Mouse (Mus musculus): ENCODE results near the gene Adgrb3. TPM values are rescaled to one million over a fixed set of nuclear protein-coding genes. Genes with fewer than 3 reads are reported as not detected.
"Not testable (repeated sequence)": the region's sequence is repeated elsewhere in the genome, so short reads cannot be mapped to it uniquely, and the experiment has no call there.

The Adgrb3 gene
- total RNA-seq, 4 experiments from 2014 or later = not detected

DNA sequence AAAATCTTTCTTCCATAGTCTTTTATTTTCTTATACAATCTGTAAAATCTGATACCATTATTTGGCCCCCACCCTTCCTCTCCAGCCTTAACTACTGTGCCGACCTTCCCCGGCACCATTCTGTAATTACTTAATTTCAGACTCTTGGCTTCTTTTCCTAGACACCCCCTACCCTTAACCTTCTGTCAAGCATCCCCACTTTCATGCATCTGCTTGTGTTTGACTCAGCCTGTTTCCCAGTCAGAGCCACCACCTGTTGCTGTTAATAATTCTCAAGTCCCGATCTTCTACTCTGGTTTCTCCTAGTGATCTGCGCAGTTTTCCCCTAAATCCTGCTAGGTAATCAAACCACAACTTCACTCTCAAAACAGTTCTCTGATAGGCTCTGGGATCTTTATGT is 83.9 kb downstream of the Adgrb3 start:
- no peak for DNase-seq (ENCODE audit: low spot score)

DNA sequence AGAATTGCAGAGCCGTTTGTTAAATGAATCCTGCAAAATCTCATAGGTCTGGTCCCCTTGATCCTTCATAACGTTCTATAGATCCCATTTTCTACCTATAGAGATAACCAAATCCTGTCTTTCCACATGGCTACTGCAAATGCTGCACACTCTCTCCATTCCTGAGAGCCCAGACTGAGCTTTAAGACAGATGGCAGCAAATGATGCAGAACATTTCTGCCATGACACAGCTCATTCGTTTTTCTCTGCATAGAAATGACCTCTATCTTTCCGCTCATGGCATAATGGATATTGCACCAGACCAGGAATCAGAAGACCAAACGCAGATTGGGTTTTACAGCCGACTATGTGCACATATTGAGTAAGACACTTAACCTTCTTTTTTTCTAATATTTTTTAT is 84.8 kb downstream of the Adgrb3 start:
- no peak for DNase-seq (ENCODE audit: low spot score)

DNA sequence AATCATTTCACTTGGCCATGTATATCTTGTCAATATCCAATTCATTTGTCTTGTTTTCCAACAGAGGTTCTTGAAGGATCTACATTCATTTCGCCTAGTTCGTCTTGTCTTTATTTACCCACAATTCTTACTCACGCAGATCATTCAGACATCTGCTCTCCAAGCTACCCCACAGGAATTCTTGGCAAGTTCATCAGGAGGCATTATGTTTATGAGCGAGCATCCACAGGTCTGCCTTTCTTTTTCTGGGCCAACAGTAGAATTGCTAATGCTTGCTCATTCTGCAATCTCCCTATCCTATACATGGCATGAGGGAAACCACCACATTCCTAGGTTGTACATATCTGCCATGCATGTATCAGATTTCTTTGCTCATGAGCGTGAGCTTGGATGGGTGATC is 99.7 kb downstream of the Adgrb3 start:
- DNase-seq (ENCODE audit: low spot score) = no peak

DNA sequence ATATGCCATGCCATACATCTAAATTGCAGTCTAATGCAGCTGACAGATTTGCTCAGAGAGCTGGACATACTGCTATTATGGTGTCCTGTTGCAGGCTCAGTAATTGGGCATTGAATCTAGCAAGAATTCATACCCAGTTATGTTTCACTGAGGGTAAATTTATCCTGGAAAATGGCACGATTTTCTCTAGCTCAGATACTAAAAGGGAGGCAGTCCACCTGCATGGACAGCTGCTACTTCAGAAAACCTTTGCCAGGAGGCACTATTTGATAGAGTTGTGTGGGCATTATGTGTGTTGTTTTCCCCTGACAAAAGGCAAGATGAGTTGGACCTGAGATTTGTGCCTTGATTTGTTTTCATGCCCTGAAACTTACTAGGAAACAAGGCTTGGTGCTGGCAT is 118.0 kb downstream of the Adgrb3 start:
- no peak for DNase-seq (ENCODE audit: low spot score)

DNA sequence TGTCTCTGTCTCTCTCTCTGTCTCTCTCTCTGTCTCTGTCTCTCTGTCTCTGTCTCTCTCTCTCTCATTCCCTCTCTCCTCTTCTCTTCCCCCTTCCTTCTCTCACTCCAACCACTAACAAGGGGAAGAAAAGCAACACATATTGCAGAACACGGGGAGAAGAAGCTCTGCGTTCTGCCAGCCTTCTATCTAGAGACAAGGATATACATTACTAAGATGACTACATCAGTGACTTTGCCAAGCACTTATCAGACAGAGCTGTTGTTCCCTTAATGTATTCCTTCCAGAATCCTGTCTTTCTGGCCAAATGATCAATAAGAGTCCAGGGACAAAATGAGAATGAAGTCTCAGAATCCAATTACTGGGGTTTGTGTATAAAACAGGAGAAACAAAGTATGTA is 123.2 kb downstream of the Adgrb3 start:
- no peak for DNase-seq (ENCODE audit: low spot score)

DNA sequence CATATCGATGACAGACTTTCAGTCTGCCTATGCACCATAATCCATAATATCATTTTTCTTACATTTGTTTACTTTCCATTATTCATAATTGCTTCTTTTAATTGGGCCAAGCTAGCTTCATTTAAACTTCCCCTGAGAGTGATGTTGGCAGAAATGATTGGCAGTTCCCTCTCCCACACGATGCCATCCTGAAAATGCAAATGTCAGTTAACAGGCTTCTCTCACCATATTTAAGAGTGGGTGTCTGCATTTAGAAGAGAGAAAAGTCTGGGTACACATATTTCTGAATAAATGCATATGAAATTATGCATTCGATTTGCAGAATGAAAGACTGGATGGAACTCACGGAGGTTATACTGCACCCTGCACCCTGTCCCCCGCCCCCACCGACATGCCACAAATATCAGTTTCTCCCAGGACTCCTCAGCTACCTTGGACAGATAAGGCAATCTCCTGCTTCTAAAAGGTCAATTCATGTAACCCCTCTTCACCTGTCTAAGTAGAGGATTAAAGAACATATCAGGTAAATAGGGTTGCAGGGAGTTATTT is 130.7 kb downstream of the Adgrb3 start:
- no peak for DNase-seq (ENCODE audit: low spot score)

DNA sequence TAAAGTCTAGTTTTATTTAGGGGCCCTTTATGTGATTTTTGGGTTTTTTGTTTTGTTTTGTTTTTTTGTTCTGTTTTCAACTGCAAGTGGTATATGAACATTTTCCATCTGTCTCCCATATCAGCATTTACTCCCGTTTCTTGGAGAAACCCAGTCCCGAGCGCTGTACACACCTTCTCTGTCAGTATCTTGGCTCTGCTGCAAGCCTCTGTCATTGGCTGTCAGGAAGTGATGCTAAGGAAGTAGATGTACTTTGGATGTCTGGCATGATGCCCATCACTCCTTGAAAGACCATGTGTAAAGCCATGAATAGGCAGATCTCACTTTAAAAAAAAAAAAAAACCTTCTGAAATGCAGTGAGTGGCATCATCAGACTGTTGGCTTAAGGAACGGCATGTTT is 132.3 kb downstream of the Adgrb3 start:
- no peak for DNase-seq (ENCODE audit: low spot score)

DNA sequence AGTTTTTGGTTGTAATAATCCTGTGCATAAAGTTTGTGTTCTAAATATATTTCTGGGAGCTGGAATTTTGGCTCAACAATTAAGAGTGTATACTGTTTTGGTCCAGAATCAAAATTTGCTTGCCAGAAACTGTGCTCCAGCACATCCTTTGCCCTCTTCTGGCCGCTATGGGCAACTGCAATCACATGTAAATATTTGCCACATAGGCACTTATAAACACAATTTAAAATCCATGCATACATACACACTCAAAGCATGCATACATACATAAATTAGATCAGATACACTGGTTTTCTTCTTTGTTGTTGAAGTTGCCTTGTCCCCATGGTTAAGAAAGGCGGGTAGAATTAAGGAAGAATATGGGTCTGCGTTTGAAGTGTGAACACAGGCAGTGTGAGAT is 132.7 kb downstream of the Adgrb3 start:
- DNase-seq (ENCODE audit: low spot score) = no peak

DNA sequence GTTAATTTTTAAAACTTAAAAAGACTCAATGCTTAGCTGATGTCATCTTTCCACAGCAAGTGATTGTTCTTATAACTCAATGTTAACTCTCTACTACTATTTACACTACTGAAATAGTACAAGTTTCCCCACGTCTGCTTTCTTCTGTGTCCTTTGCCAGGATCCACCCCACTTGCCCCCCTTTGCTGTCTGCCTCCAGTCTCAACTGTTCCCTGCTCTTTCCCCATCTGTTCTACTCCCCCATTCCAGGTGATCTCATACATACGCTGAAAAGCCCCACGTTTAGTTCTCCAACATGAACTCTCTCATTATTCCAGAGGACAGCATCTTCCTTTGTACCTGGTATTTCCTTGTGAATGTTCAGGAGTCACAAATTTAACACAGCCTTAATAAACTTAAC is 147.4 kb downstream of the Adgrb3 start:
- DNase-seq (ENCODE audit: low spot score) = no peak

DNA sequence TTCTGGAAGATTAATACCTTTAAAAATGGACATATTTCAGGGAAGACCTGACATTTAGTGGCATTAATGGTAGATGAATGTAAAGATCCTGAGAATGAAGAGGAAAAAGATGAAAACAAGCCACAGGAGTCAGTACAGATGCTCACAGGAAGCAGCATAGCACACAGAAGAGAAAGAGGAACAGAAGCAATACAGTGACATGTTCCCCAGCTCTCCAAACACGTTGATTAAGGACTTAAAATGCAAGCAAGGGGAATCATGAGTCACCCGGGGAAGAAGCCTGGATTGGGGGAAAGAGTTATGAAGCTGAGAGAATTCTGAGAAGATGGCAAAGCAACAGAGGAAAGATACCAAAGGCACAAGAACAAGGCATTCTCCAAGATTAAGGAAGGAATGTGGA is 149.9 kb downstream of the Adgrb3 start:
- DNase-seq (ENCODE audit: low spot score) = no peak

DNA sequence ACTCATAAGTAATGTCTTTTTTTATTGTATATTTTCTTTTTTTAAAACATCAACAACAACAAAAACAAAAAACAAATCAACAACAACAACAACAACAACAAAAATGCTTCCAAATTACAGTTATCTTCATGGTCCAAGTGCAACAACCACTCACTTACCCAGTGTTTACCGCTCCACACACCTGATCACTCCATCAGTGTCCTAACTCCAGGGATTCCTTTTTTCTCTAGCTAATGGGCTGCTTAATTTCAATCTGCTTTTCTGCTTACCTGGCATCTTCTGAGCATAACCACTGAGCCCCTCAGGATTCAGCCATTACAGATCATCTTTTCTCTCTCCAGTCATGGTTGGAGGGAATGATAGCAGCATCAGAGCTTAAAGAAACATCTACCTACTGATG is 176.8 kb downstream of the Adgrb3 start:
- DNase-seq (ENCODE audit: low spot score) = no peak

DNA sequence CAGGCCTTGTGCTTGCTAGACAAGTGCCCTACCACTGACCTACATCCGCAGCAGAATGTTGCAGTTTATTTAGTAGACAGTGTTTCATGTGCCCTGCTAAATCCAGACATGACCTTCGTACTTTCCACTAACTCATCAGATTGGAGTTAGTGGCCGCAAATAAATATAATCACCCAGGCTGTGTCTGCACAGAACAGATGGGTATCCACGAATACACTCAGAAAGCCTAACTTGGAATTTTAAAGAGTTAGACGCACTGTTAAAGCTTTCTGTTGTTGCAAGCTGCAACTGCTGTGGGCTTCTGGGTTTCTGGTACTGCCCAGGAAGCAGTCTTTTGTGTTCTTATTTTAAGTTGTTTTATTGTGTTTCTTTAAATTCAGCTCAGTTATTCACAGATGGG is 185.3 kb downstream of the Adgrb3 start:
- no peak for DNase-seq (ENCODE audit: low spot score)

DNA sequence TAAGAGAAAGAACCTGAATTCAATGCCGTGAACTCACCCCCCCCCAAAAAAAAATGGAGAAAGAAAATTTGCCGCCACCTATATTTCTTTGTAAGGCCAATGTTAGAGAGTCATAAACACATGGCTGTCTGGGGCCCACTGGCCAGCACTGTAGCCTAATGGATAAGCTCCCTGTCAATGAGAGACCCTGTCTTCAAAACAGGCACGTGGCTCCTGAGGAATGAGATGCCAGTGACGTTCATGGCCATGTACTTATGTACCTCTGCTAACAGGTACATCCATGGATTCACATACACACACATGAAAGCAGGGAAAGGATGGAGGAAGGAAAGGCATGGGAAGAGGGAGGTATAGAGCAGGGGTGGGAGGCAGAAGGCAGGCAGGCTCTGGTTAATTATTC is 208.0 kb downstream of the Adgrb3 start:
- DNase-seq (ENCODE audit: low spot score) = no peak

DNA sequence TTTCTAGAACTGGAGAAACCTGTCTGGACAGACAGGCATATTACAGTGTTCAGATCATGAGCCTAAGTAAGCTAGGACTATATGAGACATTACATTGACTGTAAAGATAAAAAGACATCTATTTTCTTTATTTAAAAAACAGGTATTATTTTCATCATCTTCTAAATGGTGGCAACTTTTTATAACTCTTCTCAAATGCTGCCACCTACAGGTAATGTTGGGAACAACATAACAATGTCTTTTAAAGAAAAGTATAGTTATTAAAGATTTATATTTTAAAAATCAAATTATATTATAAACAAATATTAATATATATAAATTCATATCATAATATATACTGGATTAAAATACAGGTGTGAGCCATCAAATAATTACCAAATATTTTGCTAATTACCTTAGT is 212.6 kb downstream of the Adgrb3 start:
- no peak for DNase-seq (ENCODE audit: low spot score)

DNA sequence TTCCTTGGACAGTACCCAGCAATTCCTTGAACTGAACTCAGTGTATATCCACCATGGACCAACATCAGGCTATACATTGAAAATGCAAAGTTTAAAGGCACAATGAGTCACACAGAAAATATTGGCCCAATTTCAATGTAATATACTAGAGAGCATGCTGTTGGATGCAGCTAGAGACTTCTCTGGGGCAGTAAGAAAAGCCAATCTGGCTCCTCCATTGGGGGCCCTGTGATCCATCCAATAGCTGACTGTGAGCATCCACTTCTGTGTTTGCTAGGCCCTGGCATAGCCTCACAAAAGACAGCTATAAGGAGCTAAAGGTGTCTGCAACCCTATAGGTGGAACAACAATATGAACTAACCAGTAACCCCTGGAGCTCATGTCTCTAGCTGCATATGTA is 218.7 kb downstream of the Adgrb3 start:
- not testable (repeated sequence) for DNase-seq (ENCODE audit: low spot score)

DNA sequence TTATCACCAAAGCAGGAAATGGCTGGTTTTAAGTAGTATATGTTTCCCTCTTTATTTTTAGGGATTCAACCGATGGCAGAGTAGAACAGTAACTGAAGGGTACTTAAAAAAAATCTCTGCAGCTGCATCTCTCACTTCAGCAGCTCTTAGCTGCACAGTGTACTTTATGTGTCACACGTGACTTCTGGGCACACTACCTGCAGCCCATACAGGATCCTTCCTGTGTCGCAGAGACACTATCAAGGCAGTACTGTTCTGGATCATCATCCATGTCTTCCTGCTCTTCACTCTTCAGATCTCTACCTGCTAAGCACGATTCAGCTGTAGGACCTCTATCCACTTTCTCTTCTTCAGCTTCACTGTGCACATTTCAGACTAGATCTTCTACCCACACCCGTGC is 230.6 kb downstream of the Adgrb3 start:
- no peak for DNase-seq (ENCODE audit: low spot score)

DNA sequence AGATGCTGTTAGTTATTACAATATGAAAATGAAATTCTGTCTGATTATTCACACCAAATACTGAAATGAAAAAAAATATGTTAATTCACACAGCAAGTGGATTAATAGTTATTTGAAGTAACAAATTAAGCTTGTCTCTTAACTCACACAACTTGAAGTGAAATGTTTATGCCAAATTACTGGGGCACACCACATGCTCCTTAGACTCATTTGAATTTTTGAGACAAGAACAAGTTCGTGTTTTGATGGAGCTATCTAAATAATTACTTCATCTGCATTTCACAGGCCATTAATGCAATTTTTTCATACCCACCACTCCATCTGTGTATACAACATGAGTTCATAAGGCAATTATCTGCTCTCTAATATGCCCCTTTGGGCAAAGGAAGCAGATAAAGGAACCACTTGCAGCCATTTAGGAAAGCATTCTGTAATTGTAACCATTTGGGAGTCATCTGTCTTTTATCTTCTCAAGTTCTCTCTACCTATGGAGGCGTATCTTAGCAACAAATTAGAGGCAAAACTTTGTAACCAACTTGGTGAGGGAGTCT is 240.9 kb downstream of the Adgrb3 start:
- DNase-seq (ENCODE audit: low spot score) = no peak

DNA sequence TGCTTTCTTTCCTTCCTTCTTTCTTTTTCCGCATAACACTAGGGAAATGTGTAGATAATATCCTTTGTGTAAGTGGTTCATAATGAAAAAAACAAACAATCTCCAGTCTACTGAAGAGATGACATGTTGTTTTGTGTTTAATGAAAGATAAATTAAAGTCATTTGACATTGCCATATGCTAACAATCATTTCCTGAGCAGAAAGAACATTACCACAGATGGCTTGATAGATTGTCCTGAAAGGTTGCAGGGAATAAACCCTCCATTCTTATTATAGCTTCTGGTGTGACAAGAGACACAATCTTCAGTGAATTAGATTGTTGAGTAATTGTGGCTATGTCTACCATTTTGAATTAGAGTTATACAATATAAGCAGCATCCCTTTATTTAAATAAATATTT is 247.8 kb downstream of the Adgrb3 start:
- DNase-seq (ENCODE audit: low spot score) = no peak

DNA sequence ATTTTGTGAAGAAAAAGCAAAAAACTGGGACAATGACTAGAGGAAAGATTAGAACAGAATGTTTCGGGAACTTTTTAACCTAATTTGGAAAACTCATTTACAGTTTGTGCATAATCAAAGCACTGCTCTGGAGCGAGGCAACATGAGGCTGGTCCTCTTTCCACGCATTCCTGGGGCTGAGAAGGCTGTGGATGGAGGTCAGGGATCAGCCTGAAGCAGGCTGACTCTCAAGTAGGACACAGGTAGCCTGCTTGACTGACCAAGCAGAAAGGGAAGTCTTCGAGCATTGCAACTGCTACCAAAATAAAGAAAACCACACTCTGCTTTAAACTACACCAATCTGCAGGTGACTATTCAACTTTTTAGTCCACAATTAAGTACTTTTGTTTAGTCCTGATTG is 251.7 kb downstream of the Adgrb3 start:
- DNase-seq (ENCODE audit: low spot score) = no peak

DNA sequence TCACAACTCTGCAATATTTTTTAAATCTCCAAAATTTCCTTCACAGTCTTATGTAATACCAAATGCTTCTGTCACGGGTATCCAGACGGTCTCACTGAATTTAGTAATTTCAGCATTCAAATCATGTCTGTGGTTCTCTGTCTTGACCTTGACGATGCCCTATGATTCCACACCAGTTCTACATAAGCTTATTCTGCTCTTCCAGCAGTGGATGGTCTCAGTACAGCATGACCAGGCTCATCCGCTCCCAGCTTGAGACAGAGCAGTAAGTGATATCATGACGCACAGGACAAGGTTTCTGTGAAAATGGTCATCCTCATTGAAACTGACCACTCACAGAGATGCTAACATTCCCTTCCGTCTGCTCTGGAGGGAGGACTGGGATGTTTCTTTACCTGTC is 252.9 kb downstream of the Adgrb3 start:
- DNase-seq (ENCODE audit: low spot score) = no peak

DNA sequence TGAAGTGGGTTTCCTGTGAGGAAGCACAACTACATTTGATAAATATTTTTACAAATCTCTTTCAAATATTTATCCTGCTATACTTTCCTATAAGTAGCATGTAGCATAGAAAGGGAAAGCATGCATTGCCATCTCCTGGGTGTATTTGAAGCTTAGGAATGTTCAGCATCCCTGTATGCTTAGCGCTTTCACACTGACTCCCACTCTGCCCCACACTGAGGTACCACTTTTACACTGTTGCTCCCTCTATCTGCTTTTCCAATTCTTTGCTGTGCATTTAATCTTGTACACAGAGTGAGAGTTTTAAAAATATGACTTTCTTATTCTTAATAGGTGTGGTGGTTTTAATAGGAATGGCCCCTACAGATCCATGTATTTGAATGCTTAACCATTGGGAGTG is 261.4 kb downstream of the Adgrb3 start:
- no peak for DNase-seq (ENCODE audit: low spot score)

DNA sequence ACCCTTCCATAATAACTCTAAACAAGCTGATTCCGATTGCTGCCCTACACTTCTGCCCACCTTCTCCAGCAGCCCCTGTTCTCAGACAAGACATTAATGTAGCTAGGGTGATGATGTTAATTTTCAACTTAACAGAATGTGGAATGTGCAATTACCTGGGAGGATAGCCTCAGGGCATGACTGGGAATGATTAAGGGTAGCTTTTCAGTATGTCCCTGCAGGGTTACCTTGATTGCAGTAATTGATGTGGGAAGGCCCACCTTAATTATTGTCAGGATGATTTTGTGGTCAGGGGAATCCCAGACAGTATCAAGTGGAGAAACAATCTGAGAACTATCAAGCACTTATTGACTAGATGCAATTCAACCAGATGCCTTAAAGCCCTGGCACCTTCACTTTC is 283.4 kb downstream of the Adgrb3 start:
- DNase-seq (ENCODE audit: low spot score) = no peak

DNA sequence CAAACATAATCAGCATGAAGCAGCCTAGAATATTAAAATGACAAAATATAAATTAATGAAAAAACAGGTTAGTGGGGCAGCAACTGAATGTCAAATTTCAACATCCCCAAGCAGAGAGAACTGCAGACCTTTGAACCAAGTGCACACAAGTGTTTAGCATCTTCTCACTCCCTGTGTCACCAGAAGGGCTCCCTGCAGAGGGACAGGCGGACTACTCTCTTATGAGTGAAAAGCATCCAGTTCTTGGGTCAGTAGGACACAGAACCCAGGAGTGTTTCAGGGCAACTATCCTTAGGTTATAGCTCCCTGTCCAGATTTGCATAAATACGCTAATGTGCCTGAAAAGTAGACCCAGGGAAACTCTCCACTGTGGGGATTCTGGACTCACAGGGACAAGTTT is 285.6 kb downstream of the Adgrb3 start:
- no peak for DNase-seq (ENCODE audit: low spot score)

DNA sequence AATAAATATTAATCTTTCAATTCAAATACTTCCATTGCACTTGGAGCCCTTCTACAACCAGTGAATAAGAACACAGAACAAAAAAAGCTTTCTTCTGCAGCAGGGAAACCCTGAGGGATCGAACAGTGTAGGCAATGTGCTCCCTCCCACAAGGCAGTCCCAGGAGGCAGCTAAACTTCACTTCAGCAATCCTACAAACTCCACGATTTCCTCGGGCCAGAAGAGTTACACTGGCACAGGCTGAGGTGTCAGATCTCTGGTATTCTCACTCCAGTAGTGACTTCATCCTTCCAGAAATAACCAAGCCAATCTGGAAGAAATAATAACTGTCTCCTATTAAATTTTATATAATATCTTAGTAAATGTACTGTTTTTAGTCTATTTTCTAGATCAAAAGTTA is 286.6 kb downstream of the Adgrb3 start:
- no peak for DNase-seq (ENCODE audit: low spot score)
